Mouse (Mus musculus) heart, adult 2 months (tissue): ENCODE results near the gene Acvr2b. TPM values are rescaled to one million over a fixed set of nuclear protein-coding genes. Genes with fewer than 3 reads are reported as not detected.
A peak's percentile ranks its signal among the peaks of the same experiment; 100 is the strongest.

ENCODE experiments used
- DNase-seq, 2 experiments: peaks; one replicate each; pipeline ENCODE4 v3.0.0; 2021
- H3K27ac ChIP-seq: fragments of 200-600 bp; 2 replicates; pipeline ENCODE4 v1.8.1; 2022
- H3K27me3 ChIP-seq: fragments of 200-500 bp; 2 replicates; pipeline ENCODE4 v1.6.1; 2012; ENCODE audit warnings: mild to moderate bottlenecking, low read length, inconsistent platforms, mixed read lengths; ENCODE audit not compliant: control insufficient read depth, insufficient read depth
- H3K36me3 ChIP-seq: fragments of 200-500 bp; 2 replicates; pipeline ENCODE4 v1.6.1; 2012; ENCODE audit warnings: low read length, inconsistent platforms; ENCODE audit not compliant: control insufficient read depth, insufficient read depth
- H3K4me1 ChIP-seq: fragments of 200-500 bp; 2 replicates; pipeline ENCODE4 v1.6.1; 2011; ENCODE audit warnings: low read length; ENCODE audit not compliant: control insufficient read depth, insufficient read depth
- H3K4me3 ChIP-seq: fragments of 200-600 bp; 2 replicates; pipeline ENCODE4 v1.8.1; 2022
- H3K79me2 ChIP-seq: fragments of 200-500 bp; replicated peaks from 2 replicates; pipeline ENCODE4 v1.6.1; 2012; ENCODE audit warnings: mild to moderate bottlenecking, inconsistent platforms, low read length, moderate library complexity, mixed read lengths; ENCODE audit not compliant: control insufficient read depth, insufficient read depth
- H3K9ac ChIP-seq: fragments of 200-500 bp; 2 replicates; pipeline ENCODE4 v1.6.1; 2012; ENCODE audit warnings: low read depth, mild to moderate bottlenecking, control low read depth, inconsistent platforms, low read length, mixed read lengths
- CTCF ChIP-seq: fragments of 200-600 bp; IDR thresholded peaks from 2 replicates; pipeline ENCODE4 v1.8.1; 2022; ENCODE audit warnings: antibody characterized with exemption, mild to moderate bottlenecking, moderate library complexity
- EP300 ChIP-seq: fragments of 200-500 bp; IDR thresholded peaks from 2 replicates; pipeline ENCODE4 v1.6.1; 2011; ENCODE audit warnings: low read depth, low read length, control low read depth; ENCODE audit not compliant: insufficient read depth
- POLR2A ChIP-seq: fragments of 200-500 bp; IDR thresholded peaks from 2 replicates; pipeline ENCODE4 v1.6.1; 2011; ENCODE audit warnings: mild to moderate bottlenecking, low read depth, low read length, control low read depth; ENCODE audit not compliant: insufficient read depth
- WGBS: fragments of 180-500 bp; shearing (Covaris S2); methylation state at CpG from one replicate; pipeline ENCODE4 v1.1.7; 2018; 5-methylcytosine and 5-hydroxymethylcytosine counted together
- intact Hi-C: fragments of 180-260 bp; cut with DNase I; formaldehyde crosslinking; loops from one replicate; pipeline ENCODE4 v1.15.1; 2025
- polyA plus RNA-seq: library from polyadenylated mRNA; depleted of rRNA; stranded (reverse); fragments of >200 nt; gene quantifications from 2 replicates; pipeline ENCODE4 v1.2.3, GENCODE M21; 2012
- total RNA-seq, 2 experiments: library from RNA; stranded (reverse); gene quantifications; 2 replicates each; pipeline ENCODE4 v1.2.3; 2021

The Acvr2b gene
- total and polyA plus RNA-seq, 3 experiments, result 2.2 to 6.8 (median 4.6) TPM

DNA sequence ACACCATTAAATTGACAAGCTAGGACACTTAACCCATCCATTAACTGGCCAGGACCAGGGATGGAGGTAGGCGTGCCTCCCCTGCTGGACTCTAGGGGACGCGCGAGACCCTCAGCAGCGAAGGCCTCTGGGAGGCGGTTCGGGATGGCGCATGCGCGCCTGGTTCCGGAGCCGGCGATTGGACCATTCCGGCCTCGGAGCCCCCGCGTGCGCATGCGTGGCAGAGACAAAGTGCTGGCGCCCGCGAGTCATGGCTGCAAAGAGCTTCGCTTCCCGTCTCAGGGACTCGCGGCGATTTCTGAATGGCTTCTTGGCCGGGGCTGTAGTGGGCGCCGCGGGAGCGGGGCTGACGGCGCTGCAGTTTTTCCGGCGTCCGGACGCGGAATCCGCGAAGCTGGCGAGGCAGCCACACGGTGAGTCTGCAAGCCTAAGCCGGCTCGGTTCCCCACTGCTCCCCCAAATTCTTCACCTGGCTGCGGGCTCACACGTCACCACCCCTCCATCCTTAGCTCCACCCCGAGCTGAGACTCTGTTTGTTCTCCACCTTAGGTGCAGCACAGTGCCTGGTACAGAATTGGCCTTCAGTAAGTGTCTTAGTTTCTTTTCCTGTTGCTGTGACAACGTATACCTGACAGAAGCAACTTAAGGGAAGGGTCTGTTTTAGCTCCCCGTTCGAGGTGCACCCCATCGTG lies 43.0 kb downstream of the Acvr2b start, which contains the start of gene Exog:
Exog (plus strand) TSS at position 206 of the 692 bp plus-strand sequence.
- Histone ChIP-seq H3K36me3 (no peaks in the 10 kb centered on the region), H3K79me2 (no peaks in the 10 kb centered on the region), H3K9ac (peak within 1 kb of the TSS; percentile 72), H3K27me3 (no peaks in the 10 kb centered on the region), H3K27ac (peak within 1 kb of the TSS; percentile 68), H3K4me1 (peaks cover 1% of the 10 kb centered on the region; the same call in 1 of the 2 replicates), H3K4me3 (peak within 1 kb of the TSS; percentile 67)
- DNase-seq, result peak; percentile 97 to 98
- intact Hi-C loops, result no loop called here
- TF ChIP-seq EP300 (0 out of 2 replicates have a peak, but pooled peaks have one; percentile 17), CTCF (peak; percentile 92), POLR2A (peak; percentile 61; the same call in 1 of the 2 replicates)
- WGBS, result under 1% methylated on average over 52 of the region's 52 CpGs

DNA sequence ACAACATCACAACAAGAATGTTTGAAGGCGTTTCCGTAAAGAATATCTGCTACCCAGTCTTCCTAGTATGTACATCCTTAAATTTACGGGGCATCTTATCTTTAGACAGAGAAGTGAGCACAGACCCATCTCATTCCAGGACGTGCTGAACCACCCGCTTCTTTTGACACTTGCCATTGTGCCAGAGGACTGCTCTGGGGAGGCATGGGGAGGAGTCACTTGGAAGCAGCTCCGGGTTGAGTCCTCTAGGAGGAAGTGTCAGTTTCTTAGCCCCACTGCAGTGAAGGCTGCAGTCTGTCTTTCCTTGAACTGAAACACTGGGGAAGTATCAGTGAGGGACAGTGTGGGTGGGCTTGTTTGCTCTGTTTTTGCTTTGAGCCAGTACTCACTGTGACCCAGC lies 43.8 kb downstream of the Acvr2b start:
- H3K36me3 ChIP-seq, result no peaks in the 10 kb centered on the region
- DNase-seq, result no peak
- H3K79me2 ChIP-seq, result no peaks in the 10 kb centered on the region
- no peaks in the 10 kb centered on the region for H3K27me3 ChIP-seq
- H3K4me1 ChIP-seq, result peaks cover 1% of the 10 kb centered on the region; the same call in 1 of the 2 replicates
- no peak overlapping the region; the same call in 1 of the 2 replicates for H3K9ac ChIP-seq
- WGBS, result 17% methylated on average over 6 of the region's 6 CpGs
- no peak for TF ChIP-seq EP300
- no peak for TF ChIP-seq CTCF
- TF ChIP-seq POLR2A, result no peak
- peak overlapping the region; percentile 67 for H3K4me3 ChIP-seq
- intact Hi-C loops, result no loop called here
- H3K27ac ChIP-seq, result no peak overlapping the region; the same call in 1 of the 2 replicates

GRCm38 (mm10) chr9:119455967-119456366 lies 54.0 kb downstream of the Acvr2b start:
- no peak overlapping the region for H3K9ac ChIP-seq
- no peak for TF ChIP-seq EP300
- TF ChIP-seq POLR2A, result no peak
- TF ChIP-seq CTCF, result no peak
- H3K27ac ChIP-seq, result no peak overlapping the region
- no peak overlapping the region for H3K4me3 ChIP-seq
- H3K4me1 ChIP-seq, result no peaks in the 10 kb centered on the region
- no peaks in the 10 kb centered on the region for H3K36me3 ChIP-seq
- no peak for DNase-seq
- H3K79me2 ChIP-seq, result no peaks in the 10 kb centered on the region
- intact Hi-C loops, result no loop called here
- H3K27me3 ChIP-seq, result no peaks in the 10 kb centered on the region
- WGBS, result 85% methylated on average over 14 of the region's 14 CpGs

DNA sequence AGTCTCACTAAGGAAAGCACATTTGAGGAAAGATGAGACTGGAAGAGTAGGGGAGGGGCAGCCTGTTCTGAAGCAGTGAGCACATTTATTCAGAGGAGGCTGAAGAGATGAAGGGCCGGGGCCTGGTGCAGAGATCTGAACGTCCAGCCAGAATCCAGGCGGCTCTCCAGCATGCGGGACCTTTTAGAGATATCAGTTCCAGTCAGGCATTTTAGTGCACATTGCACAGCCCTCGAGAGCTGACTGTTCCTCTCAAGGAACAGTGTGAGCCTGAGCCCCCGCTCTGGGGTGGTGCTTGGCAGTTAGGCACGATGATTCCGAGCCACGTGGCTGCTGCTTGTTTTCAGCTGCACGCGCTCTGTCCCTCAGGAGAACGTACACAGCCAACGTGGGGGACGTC lies 55.2 kb downstream of the Acvr2b start:
- TF ChIP-seq POLR2A (no peak), CTCF (no peak), EP300 (no peak)
- H3K79me2 ChIP-seq, result no peaks in the 10 kb centered on the region
- H3K4me1 ChIP-seq, result no peaks in the 10 kb centered on the region
- 63% methylated on average over 14 of the region's 14 CpGs for WGBS
- H3K27me3 ChIP-seq, result no peaks in the 10 kb centered on the region
- H3K27ac ChIP-seq, result no peak overlapping the region
- intact Hi-C loops, result no loop called here
- H3K9ac ChIP-seq, result no peak overlapping the region
- H3K36me3 ChIP-seq, result no peaks in the 10 kb centered on the region
- H3K4me3 ChIP-seq, result no peak overlapping the region
- no peak for DNase-seq

DNA sequence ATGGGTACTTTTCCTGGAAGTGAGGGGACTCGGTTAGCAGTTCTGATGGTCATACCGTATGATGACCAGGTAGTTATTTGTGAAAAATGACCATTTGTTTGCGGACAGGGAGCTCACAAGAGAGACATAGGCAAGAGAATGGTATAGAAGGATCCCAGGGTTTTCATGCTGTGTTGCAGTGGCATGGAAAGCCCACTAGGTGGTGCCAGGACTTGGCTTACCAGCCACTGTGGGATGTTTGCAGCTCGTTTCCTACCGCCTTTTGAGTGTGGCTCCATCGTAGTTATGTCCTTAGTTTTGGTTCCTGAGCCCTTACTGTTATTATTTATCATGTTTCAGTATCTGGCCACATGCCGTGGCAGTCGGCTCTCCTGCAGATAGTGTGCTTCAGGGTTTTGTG lies 58.5 kb downstream of the Acvr2b start:
- TF ChIP-seq POLR2A (no peak), EP300 (peak; percentile 57; the same call in 1 of the 2 replicates)
- Histone ChIP-seq H3K27ac (no peak overlapping the region), H3K27me3 (no peaks in the 10 kb centered on the region), H3K36me3 (no peaks in the 10 kb centered on the region), H3K79me2 (no peaks in the 10 kb centered on the region), H3K4me1 (no peaks in the 10 kb centered on the region), H3K4me3 (no peak overlapping the region), H3K9ac (no peak overlapping the region)
- intact Hi-C loops, result loop anchor here (1.0 to 10.0 kb wide), 3 partner anchors 120 to 434 kb away; partner anchors contain the start of gene Wdr48
- peak; percentile 54 to 66 for DNase-seq
- WGBS, result 38% methylated on average over 8 of the region's 8 CpGs

DNA sequence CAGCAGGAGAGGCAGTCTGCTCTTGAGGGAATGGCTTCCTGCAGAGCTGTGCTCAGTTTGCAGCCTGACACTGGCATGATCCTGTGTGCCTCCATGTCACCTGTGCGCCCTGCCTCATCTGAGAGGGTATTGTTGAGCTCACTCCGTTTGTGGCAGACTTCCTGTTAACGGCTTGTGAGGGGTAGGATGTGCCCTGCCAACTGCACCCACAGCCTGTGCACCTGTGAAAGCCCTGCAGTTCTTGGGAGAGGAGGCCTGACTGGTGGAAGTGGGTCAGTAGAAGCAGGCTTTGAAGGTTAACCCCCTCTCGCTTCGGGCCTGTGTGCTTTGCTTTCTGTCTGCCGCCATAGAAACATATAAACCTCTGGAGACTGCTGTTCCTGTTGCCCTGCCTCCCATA lies 63.1 kb downstream of the Acvr2b start:
- intact Hi-C loops, result loop anchor here (10.0 kb wide), 1 partner anchor 430 kb away; the partner anchor contains the start of gene Wdr48
- H3K4me3 ChIP-seq, result no peak overlapping the region
- no peak overlapping the region for H3K27ac ChIP-seq
- TF ChIP-seq POLR2A, result no peak
- TF ChIP-seq CTCF, result no peak
- TF ChIP-seq EP300, result no peak
- no peaks in the 10 kb centered on the region for H3K79me2 ChIP-seq
- H3K9ac ChIP-seq, result no peak overlapping the region
- WGBS, result 89% methylated on average over 6 of the region's 6 CpGs
- no peaks in the 10 kb centered on the region for H3K27me3 ChIP-seq
- H3K36me3 ChIP-seq, result no peaks in the 10 kb centered on the region
- H3K4me1 ChIP-seq, result peaks cover 2% of the 10 kb centered on the region; the same call in 1 of the 2 replicates
- DNase-seq, result no peak
